Mouse (Mus musculus): ENCODE results near the gene Six6.

Six6 gene

DNA sequence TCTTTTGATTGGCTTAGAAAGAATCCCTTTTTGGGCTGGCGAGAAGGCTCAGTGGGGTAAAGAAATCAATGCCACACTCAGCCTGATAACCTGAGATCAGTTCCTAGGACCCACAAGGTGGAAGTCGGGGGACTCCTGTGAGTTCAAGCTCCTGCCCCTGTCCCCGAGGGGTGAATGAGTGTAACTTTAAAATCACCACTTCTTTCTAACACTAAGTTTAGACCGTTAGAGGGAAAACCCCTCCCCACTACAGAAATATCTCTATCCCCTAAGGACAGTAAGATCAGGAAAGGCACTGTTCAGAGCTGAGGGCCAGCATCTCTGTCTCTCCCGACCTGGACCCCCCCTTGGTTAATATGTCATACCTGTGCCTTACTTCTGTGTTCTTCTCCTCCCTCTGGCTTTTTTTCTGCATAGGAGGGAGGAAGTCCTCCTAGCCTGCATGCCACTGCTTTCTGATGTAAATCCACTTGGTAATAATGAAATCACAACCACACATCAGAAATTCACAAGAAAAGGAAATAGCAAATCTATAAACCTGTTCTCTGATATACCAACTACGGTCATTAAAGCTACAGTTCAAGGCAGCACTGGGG is 18.2 kb downstream of the Six6 start:
- no peak for DNase-seq (ENCODE audit: low spot score in 2 of 2)

- no peak for DNase-seq (ENCODE audit: low spot score in 2 of 2)
Measured at GRCm38 (mm10) chr12:72958446-72958845, 18.8 kb downstream of the Six6 start.

DNA sequence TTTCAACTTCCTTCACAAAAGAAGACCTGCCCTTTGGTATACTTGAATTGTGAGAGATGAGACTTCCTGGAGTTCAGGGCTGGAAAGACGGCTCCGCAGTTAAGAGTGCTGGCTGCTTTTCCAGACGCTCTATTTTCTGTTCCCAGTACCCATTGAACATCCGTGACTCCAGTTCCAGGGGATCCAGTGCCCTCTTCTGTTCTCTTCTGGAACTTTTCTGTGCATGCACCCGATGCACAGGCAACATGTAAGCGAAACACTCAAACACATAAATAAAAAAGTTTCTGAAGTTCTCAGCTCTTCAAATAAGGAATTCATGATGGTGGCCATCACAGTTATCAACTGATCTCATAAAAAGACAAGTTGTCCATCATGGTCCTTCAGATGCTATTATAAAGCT is 23.1 kb downstream of the Six6 start:
- no peak for DNase-seq (ENCODE audit: low spot score in 2 of 2)

DNA sequence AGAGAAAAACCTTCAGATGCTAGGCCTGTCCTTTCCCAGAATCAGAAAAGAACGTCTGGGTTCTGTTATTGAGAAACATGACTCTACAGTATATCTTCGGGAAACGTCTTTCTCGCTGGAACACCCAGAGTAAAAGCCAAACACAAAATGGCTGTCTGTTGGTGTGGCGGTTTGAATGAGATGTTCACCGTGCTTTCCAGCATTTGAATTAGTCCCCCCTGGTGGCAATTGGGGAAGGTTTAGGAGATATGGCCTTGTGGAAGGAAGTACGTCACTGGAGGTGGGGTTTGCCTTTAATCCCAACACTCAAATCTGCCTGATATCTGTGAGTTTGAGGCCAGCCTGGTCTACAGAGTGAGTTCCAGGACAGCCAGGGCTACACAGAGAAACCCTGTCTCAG is 27.8 kb downstream of the Six6 start:
- DNase-seq (ENCODE audit: low spot score in 2 of 2): no peak

DNA sequence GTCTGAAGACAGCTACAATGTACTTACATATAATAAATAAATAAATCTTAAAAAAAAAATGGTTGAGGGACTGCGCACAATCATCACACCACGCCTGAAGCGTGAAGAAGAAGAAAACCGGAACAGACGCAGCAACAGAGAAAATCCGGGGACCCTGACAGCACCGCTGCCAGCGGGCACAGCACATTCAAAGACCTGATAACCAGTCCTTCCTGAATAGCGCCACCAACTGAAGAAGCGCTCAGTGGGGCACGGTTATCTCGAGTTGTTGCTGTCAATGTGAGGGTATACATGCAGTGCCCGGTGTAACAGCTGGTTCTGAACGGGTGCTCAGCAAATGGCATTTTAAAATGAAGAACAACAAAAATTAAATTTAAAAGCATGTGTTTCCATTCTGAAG is 30.9 kb downstream of the Six6 start:
- no peak for DNase-seq (ENCODE audit: low spot score in 2 of 2)

- DNase-seq (ENCODE audit: low spot score in 2 of 2): peak; percentile 6 to 31
Measured at GRCm38 (mm10) chr12:72973161-72973560, 33.5 kb downstream of the Six6 start.

DNA sequence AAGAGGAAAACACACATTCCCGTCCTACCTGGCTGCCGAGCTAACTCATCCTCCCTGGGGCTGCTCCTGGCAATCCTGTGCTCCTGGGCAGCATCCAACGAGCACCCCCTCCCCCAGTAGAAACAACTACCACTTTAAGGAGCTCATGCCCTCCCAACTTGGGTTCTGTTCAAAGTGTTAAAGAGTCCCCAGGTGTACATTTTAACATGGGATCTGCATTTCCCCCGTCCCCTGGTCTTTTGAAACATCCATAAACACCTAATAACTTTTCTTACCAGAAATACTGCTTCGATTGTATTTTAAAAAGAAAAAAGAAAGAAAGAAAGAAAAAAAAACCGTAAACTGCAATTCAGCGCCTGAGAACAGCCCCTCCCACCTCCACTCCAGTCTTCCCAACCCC is 36.5 kb downstream of the Six6 start:
- DNase-seq (ENCODE audit: low spot score in 2 of 2): no peak

- DNase-seq (ENCODE audit: low spot score in 2 of 2): peak; percentile 42 to 57
Measured at GRCm38 (mm10) chr12:72976718-72977117, 37.0 kb downstream of the Six6 start.

DNA sequence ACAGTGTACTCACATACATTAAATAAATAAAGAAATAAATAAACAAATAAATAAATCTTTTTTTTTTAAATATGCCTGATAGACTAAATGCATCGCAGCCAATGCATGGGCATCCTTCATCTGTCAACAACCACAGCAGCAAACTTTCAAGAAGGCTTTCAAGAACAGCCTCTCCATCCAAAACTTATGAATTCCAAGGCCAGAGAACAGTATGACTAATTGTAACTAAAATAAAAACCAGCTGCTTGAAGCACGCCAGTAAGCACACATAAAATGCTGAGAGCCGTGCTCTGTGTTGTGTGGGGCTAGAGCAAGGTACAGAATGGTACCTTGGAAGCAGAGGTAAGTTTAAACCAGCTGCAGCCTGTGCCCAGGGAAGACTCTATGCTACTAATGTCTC is 38.2 kb downstream of the Six6 start:
- no peak for DNase-seq (ENCODE audit: low spot score in 2 of 2)

GRCm38 (mm10) chr12:72979236-72979635 is 39.5 kb downstream of the Six6 start:
- no peak for DNase-seq (ENCODE audit: low spot score in 2 of 2)

DNA sequence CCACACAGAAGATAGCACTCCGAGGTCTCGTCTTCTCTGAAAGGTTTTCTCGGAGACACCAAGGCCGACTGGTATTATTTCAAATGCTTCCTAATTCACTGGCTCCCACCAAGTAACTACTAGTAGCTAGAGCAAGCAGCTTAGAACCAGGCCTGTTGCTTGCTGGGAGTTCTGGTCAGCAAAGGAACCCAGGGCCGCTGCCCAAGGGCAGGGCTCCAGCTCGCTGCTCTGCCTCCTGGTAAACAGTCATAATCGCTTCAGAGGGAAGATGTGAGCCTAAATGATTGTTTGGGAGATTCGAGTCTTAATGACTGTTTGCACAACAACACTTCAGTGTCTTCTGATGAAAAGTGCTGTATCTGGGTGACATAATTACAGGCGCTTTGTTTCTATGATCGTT is 42.9 kb downstream of the Six6 start:
- no peak for DNase-seq (ENCODE audit: low spot score in 2 of 2)

DNA sequence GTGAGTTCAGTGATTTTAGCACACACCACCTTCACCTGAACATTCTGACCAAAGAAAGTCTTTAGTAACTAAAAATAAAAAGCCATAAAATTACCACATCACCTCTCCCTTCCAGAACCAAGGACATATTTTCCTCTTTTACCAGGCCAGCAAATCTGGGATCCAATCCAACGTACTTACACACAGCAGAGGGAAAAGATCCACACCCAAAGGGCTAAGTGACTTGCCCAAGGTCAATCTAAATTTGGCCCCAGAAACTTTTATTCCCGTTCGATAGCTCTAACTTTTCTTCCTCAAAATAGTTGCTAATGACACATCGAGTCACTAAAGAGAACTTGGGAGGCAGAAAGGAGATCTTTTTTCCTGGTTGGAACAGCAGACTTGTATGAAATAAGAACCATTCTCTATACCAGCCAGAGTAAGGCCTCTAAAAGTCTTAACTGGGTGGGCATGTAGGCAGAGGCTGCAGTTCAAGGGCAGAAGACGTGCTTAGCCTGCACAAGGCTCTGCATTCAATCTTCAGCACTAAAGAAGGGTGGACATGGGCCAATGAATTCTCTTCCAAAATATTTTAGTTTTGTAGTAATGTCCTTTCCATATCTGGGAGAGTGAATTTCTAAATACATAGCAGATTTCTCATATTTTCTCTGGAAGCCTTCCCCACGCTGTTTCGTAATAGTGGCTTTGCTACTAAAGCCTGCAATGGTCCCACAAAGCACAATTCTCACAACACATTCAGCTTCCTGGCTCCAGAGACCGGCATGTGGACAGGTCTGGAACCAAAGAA is 43.6 kb downstream of the Six6 start:
- DNase-seq (ENCODE audit: low spot score in 2 of 2): no peak
